Mouse (Mus musculus) bone marrow macrophage, adult 2 months (primary cell): ENCODE measurements around the gene Golga2.

Source experiments
- CTCF ChIP-seq: IDR thresholded peaks from 2 replicates; pipeline ENCODE4 v1.5.1; 2012; ENCODE audit warnings: low read depth, mild to moderate bottlenecking, low read length, moderate library complexity
- POLR2A ChIP-seq: IDR thresholded peaks from 2 replicates; pipeline ENCODE4 v1.6.1; 2012; ENCODE audit warnings: mild to moderate bottlenecking, low read depth, low read length, borderline replicate concordance

GRCm38 (mm10) chr2:32311443-32312317 lies 24.5 kb downstream of the Golga2 start:
- TF ChIP-seq CTCF (no peak), POLR2A (no peak)
